28 mouse cellular contexts compared by ENCODE assay signal in genomic region chr6:103677072-103677471, GRCm38 (mm10).
"Had no signal": no experiment of that assay in that cellular context is flagged by ENCODE, and none has a peak within 500 bp of the region (broad histone marks: within the 10 kb centered on the region; RNA-seq: fewer than 3 reads in every experiment).

No protein-coding gene starts in this region.

- H3K9ac ChIP-seq: heart, embryonic 12.5 days; hindbrain, embryonic 12.5 days; hindbrain, embryonic 14.5 days; intestine, embryonic 15.5 days; limb, embryonic 12.5 days; liver, embryonic 13.5 days; liver, embryonic 15.5 days; liver, postnatal 0 days had no signal

- H3K4me1 ChIP-seq: heart, embryonic 10.5 days; heart, embryonic 12.5 days; intestine, embryonic 15.5 days; liver, embryonic 13.5 days; liver, embryonic 15.5 days had no signal

- H3K4me2 ChIP-seq: heart, embryonic 12.5 days; hindbrain, embryonic 12.5 days; hindbrain, embryonic 14.5 days; intestine, embryonic 15.5 days; limb, embryonic 12.5 days; liver, embryonic 11.5 days; liver, embryonic 13.5 days; liver, embryonic 15.5 days had no signal

- H3K4me3 ChIP-seq: gastrocnemius, adult 2 months; heart, embryonic 10.5 days; heart, embryonic 12.5 days; hindbrain, embryonic 10.5 days; hindbrain, embryonic 12.5 days; intestine, embryonic 15.5 days; left cerebral cortex, adult 2 months; limb, embryonic 10.5 days; limb, embryonic 12.5 days; liver, embryonic 13.5 days; liver, embryonic 15.5 days had no signal

- H3K27ac ChIP-seq: gastrocnemius, adult 2 months; heart, embryonic 10.5 days; hindbrain, embryonic 10.5 days; hindbrain, embryonic 12.5 days; hindbrain, embryonic 14.5 days; intestine, embryonic 15.5 days; left cerebral cortex, adult 2 months; limb, embryonic 10.5 days; limb, embryonic 12.5 days; liver, embryonic 13.5 days; liver, embryonic 15.5 days had no signal

- H3K27me3 ChIP-seq: heart, embryonic 12.5 days; hindbrain, embryonic 12.5 days; intestine, embryonic 15.5 days; limb, embryonic 12.5 days; liver, embryonic 13.5 days; liver, embryonic 15.5 days had no signal

- H3K36me3 ChIP-seq: heart, embryonic 10.5 days; heart, embryonic 12.5 days; hindbrain, embryonic 10.5 days; hindbrain, embryonic 12.5 days; intestine, embryonic 15.5 days; limb, embryonic 10.5 days; limb, embryonic 12.5 days; liver, embryonic 13.5 days; liver, embryonic 15.5 days had no signal

- DNase-seq: gastrocnemius, adult 2 months; gastrocnemius, postnatal 10 days; gastrocnemius, postnatal 25 days; heart, adult 18-20 months; heart, postnatal 10 days; heart, postnatal 4 days; kidney, adult 18-20 months; kidney, adult 8-10 months; kidney, postnatal 10 days; kidney, postnatal 25 days; kidney, postnatal 4 days; liver; liver, embryonic 13.5 days; liver, postnatal 0 days had no signal

- H3K9me3 ChIP-seq: heart, embryonic 10.5 days; heart, embryonic 12.5 days; hindbrain, embryonic 10.5 days; hindbrain, embryonic 12.5 days; intestine, embryonic 15.5 days; limb, embryonic 10.5 days; limb, embryonic 12.5 days; liver, embryonic 13.5 days; liver, embryonic 15.5 days had no signal

- ATAC-seq: hindbrain, embryonic 16.5 days; inflammation-experienced regulatory T-cells, adult 6 months; intestine, embryonic 15.5 days; intestine, postnatal 0 days; liver, postnatal 0 days had no signal
